In genomic region chr15:51071132-51071656, GRCm38 (mm10) we compare ENCODE assay signal across 9 mouse cellular contexts.
DNase-seq lines count a peak whose midpoint lies in the region; ATAC-seq and TF ChIP-seq lines count a peak whose summit lies in the region.
"Had no signal": no experiment of that assay in that cellular context is flagged by ENCODE, and none has a peak within 500 bp of the region (broad histone marks: within the 10 kb centered on the region; RNA-seq: fewer than 3 reads in every experiment).

No protein-coding gene starts in this region.

- ATAC-seq in embryonic facial prominence, embryonic 14.5 days (ENCODE audit: low read depth) = peak; percentile 91

- H3K4me3 ChIP-seq in embryonic facial prominence, embryonic 14.5 days (ENCODE audit: low read depth, low read length) = no peak overlapping the region
- no peak overlapping the region for H3K4me3 ChIP-seq in limb, embryonic 10.5 days
- H3K4me3 ChIP-seq in heart, embryonic 10.5 days = no peak overlapping the region

- intact Hi-C loops in left cerebral cortex, postnatal 4 days (cut with DNase I) = no loop called here

- WGBS in embryonic facial prominence, embryonic 14.5 days = 61% methylated on average over 10 of the region's 10 CpGs
- 80% methylated on average over 10 of the region's 10 CpGs for WGBS in limb, embryonic 10.5 days
- 79% methylated on average over 10 of the region's 10 CpGs for WGBS in heart, embryonic 10.5 days

- peaks cover 7% of the 10 kb centered on the region; the same call in 1 of the 2 replicates for H3K4me1 ChIP-seq in embryonic facial prominence, embryonic 14.5 days (ENCODE audit: control insufficient read depth, insufficient read depth, low read length)
- peaks cover 15% of the 10 kb centered on the region for H3K4me1 ChIP-seq in limb, embryonic 10.5 days
- no peaks in the 10 kb centered on the region for H3K4me1 ChIP-seq in heart, embryonic 10.5 days

- no peaks in the 10 kb centered on the region for H3K9me3 ChIP-seq in embryonic facial prominence, embryonic 14.5 days (ENCODE audit: control insufficient read depth, low read length)
- H3K9me3 ChIP-seq in limb, embryonic 10.5 days (replicated peaks) = no peaks in the 10 kb centered on the region
- H3K9me3 ChIP-seq in heart, embryonic 10.5 days = no peaks in the 10 kb centered on the region

- peak; percentile 35 for DNase-seq in left cerebral cortex, postnatal 4 days
- no peak for DNase-seq in left cerebral cortex, adult 9 months (ENCODE audit: low spot score in 2 of 2)
- peak; percentile 61 for DNase-seq in brain, embryonic 14.5 days (ENCODE audit: low read depth)
- DNase-seq in embryonic facial prominence, embryonic 14.5 days (ENCODE audit: low spot score) = peak; percentile 93
- DNase-seq in limb, embryonic 10.5 days (ENCODE audit: low spot score) = peak; percentile 32
- no peak for DNase-seq in frontal cortex, adult 2 months (ENCODE audit: extremely low spot score in 1 of 2, low spot score in 1 of 2)
- no peak for DNase-seq in heart, embryonic 10.5 days (ENCODE audit: low spot score)
- DNase-seq: thymus, adult 18-20 months had no signal

- H3K27ac ChIP-seq in embryonic facial prominence, embryonic 14.5 days (replicated peaks; ENCODE audit: low read depth, low read length) = no peak overlapping the region; the same call in 1 of the 2 replicates
- H3K27ac ChIP-seq in limb, embryonic 10.5 days = 0 out of 2 replicates have a peak overlapping the region, but pooled peaks have one; percentile 10
- H3K27ac ChIP-seq in heart, embryonic 10.5 days = no peak overlapping the region
- H3K27ac ChIP-seq: macrophage had no signal

- no peak overlapping the region; the same call in 1 of the 2 replicates for H3K4me2 ChIP-seq in embryonic facial prominence, embryonic 14.5 days (ENCODE audit: low read depth, low read length)

- no peaks in the 10 kb centered on the region for H3K27me3 ChIP-seq in embryonic facial prominence, embryonic 14.5 days (replicated peaks; ENCODE audit: control insufficient read depth, insufficient read depth, low read length)
- no peaks in the 10 kb centered on the region for H3K27me3 ChIP-seq in limb, embryonic 10.5 days (ENCODE audit: low read depth, poor library complexity, severe bottlenecking)
- no peaks in the 10 kb centered on the region; the same call in 1 of the 2 replicates for H3K27me3 ChIP-seq in heart, embryonic 10.5 days (ENCODE audit: insufficient read depth, poor library complexity, severe bottlenecking)

- no peak overlapping the region for H3K9ac ChIP-seq in embryonic facial prominence, embryonic 14.5 days (ENCODE audit: low read depth, low read length)

- TF ChIP-seq CTCF in brain, embryonic 14.5 days (IDR thresholded peaks at IDR 0.05; ENCODE audit: borderline replicate concordance, extremely low read depth, insufficient read depth, insufficient read length) = no peak

- no peaks in the 10 kb centered on the region for H3K36me3 ChIP-seq in embryonic facial prominence, embryonic 14.5 days (ENCODE audit: control insufficient read depth, insufficient read depth, low read length)
- H3K36me3 ChIP-seq in limb, embryonic 10.5 days = no peaks in the 10 kb centered on the region
- H3K36me3 ChIP-seq in heart, embryonic 10.5 days = no peaks in the 10 kb centered on the region

- no peak for TF ChIP-seq POLR2A in brain, embryonic 14.5 days (IDR thresholded peaks at IDR 0.05; ENCODE audit: borderline replicate concordance, extremely low read depth, insufficient read depth, insufficient read length, poor library complexity, severe bottlenecking)

Comparison
In these comparisons a context has a peak if more than half of its experiments do, and no peak if none do; other contexts are left out.
1. DNase-seq: peak in left cerebral cortex, postnatal 4 days (single experiment), brain, embryonic 14.5 days (single experiment), embryonic facial prominence, embryonic 14.5 days (single experiment) and limb, embryonic 10.5 days (single experiment); none in left cerebral cortex, adult 9 months (0 of 2), frontal cortex, adult 2 months (0 of 2) and heart, embryonic 10.5 days (single experiment).